Mouse (Mus musculus) spleen, postnatal 0 days (tissue): Measurements from ENCODE around the gene Rpl9. TPM values are rescaled to one million over a fixed set of nuclear protein-coding genes. Genes with fewer than 3 reads are reported as not detected.

Experiments
- polyA plus RNA-seq: library from polyadenylated mRNA; unstranded; fragments of >200 nt; fragmentation: Nextera tagmentation; extraction: Ambion mirVana; gene quantifications from 2 replicates; pipeline ENCODE4 v1.2.1, GENCODE M21; 2015

The Rpl9 gene
- 1,068 and 1,069 TPM in 2 replicates for polyA plus RNA-seq

DNA sequence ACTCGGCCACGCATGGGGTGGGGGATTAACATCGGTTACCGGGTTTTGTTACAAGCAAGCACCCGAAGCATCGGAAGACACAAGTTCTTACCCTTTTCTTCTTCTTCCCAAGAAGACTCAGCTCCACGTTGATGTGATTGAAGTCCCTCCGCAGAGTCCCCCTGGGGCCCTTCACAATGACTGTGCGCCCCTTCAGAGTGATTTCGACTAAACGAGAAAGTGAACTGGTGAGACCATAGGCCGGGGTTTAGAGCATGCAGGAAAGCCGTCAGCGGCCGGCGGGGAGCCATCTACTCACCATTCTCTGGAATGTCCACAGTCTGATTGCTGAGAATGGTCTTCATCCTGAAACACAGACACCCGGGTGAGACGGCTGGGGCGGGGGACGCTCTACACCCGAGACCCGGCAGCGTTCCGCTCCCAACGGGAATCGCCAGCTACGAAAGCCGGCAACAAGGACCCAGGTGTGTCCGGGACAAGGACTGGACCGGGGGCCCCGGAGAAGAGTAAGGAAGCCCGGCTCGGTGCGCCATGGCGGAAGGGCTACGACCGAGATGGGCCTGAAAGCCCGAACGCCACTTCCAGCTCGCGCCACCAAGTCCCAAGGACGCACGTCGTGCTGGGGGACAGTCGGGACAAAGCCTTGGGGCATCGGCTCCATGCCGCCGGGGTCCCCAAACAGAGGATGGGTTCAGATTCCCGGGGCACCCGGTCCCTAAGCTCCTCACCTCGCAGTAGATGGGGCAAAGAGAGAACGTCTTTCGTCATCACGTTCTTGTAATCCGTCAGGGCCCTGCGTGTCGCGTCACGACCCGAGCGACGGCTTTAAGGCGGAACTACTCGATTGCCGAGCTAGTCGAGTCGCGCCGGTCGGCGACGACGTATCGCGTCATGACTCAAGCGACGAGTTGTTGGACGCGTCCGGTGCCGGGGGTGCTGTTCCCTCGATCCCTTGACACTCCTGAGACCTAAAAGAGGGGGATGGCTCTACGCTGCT is at the start of gene Rpl9, which contains the start of gene Lias:
TSS of gene Rpl9 (minus strand) at position 797 of the 997 bp plus-strand sequence.
TSS of gene Lias (plus strand) at position 850 of the 997 bp plus-strand sequence.

DNA sequence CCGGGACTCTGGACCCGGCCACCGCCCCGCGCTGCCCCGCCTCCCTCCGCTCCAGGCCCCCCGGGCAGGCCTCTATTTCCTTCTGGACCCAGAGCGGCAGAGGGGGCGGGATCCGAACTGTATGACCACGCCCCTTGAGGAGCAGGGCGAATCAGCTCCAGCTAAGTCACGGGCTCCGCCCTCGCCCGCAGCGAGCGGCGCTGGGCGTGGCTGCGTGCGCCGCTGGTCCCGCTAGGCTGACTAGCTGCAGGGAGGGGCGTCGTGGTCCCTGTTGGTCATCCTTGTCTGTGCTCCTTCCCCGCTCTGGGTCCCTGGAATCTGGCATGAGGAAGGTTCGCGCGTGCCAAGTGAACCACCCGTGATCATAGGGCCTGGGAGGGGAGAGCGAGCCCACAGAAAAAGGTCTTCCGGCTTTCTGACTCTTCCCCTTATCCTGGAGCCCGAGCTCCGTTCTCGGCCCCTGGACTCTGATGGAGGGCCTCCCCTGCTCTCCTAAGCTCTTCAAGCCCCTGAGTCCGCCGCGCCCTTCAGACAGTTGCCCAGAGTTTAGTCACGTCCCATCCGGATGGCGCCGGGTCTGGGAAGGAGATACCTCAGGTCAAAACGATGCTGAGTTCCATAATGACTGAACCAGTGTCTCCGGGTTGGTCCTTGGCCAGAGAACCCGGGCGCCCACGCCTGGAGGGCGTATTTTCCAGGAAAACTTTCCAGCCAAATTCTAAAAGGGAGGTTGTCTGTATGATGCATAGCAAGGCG is 44.7 kb upstream of the Rpl9 start, which contains the start of gene Ugdh:
TSS of gene Ugdh (minus strand) at position 144 of the 756 bp plus-strand sequence.

GRCm38 (mm10) chr5:65348168-65348567 is 43.1 kb downstream of the Rpl9 start, which contains the start of gene Klb:
Gene Klb (plus strand): TSS chr5:65348314.

Other genes with a start within 250 kb of the Rpl9 start
- gene Wdr19, start 191.7 kb downstream of the Rpl9 start, polyA plus RNA-seq, result 1.8 and 2.4 TPM in 2 replicates
- gene Rfc1, start 55.8 kb downstream of the Rpl9 start, polyA plus RNA-seq, result 64.8 and 65.3 TPM in 2 replicates
- gene Klb, start 43.1 kb downstream of the Rpl9 start, polyA plus RNA-seq, result not detected in 2 replicates
- 53.1 and 53.9 TPM in 2 replicates for gene Lias, start 53 bp upstream of the Rpl9 start, polyA plus RNA-seq
- 38.4 and 46.8 TPM in 2 replicates for gene Ugdh, start 44.5 kb upstream of the Rpl9 start, polyA plus RNA-seq
- not detected in 2 replicates for gene Gm43552, start 101.4 kb upstream of the Rpl9 start, polyA plus RNA-seq
- gene Smim14, start 145.7 kb upstream of the Rpl9 start, polyA plus RNA-seq, result 88.1 and 106 TPM in 2 replicates
- gene Ube2k, start 145.8 kb upstream of the Rpl9 start, polyA plus RNA-seq, result 108 and 123 TPM in 2 replicates